Mouse (Mus musculus): ENCODE data around the gene Habp2. TPM values are rescaled to one million over a fixed set of nuclear protein-coding genes. Genes with fewer than 3 reads are reported as not detected.
"Not testable (repeated sequence)": the region's sequence is repeated elsewhere in the genome, so short reads cannot be mapped to it uniquely, and the experiment has no call there.

The Habp2 gene
- total RNA-seq, 2 experiments from 2014 or later: not detected

DNA sequence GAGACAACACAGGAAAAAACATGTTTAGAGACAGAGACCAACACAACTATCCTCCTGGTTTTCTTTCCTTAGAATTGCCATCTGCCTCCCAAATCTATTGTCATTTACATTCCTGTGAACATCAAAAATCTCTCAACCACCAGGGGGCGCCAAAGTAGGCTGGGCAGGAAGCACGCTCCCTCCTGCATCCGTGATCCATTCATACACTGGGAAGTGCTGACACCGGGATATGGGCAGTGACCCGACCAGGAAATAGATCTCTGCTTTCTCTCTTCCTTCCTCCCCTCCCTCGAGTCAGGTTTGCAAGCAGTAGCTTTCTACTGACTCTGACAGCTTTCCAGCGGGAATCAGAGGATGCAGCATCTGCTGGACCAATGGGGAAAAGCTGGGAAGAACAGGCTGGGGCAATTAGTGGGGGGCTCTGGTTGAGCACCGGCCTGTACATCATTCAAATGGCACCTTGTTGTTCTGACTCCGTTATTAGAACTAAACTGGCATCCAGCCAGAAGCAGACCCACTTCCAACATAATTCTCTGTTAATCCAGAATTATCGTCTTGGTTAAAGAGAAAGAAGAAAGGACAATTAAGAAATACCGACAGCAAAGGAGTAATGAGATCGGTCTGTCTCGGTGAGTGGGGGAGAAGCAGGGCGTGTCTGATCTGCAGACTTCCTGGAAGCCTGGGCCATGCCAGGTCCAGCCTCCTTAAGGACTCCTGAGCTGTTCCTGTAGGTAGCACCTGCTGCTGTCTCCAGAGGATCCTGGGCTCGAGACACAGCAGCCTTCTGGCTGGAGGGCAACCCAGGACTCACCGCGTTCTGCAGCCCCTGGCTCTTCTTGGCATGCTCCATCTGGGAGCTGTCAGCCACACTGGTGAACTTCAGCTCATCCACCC, 69.8 kb downstream of the Habp2 start:
- intact Hi-C loops (cut with DNase I): no loop called here
- peak in 1 of 2 experiments; percentile 70 for DNase-seq

DNA sequence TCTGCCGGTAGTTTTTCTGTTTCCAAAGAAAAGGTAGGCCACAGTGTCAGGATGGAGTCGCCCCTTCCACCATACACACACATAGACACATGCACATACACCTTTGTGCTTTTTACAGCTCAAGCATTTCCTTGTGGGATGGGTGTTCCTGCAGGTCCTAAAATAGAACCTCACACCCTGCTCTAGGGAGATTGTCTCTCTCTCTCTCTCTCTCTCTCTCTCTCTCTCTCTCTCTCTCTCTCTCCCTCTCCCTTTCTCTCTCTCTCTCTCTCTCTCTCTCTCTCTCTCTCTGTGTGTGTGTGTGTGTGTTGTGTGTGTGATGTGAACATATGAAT, 70.4 kb downstream of the Habp2 start:
- DNase-seq; intact Hi-C loops (cut with DNase I): not testable (repeated sequence)

DNA sequence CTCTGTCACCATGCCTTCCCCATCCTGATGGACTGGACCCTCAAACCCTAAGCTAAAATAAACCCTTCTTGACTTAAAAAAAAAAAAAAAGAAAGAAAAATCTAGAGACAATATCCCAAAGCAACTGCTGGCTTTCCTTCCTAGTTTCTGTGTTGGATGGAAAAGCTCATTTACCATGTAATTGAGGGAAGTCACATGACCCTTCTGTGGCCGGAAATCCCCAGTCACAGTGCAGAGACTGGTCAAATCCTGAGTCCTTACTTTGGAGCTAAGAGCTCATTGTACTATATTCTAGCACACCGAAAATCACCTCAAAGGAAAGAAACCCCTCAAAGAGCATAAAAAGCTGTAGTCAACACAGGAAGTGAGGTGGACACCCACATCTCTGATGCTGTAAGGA, 72.0 kb downstream of the Habp2 start:
- no peak for DNase-seq

GRCm38 (mm10) chr19:56363721-56364460, 77.0 kb downstream of the Habp2 start:
- intact Hi-C loops (cut with DNase I): no loop called here
- no peak for DNase-seq

More for the DNA sequence above, 72.0 kb downstream of the Habp2 start:
- intact Hi-C loops (cut with DNase I): no loop called here

DNA sequence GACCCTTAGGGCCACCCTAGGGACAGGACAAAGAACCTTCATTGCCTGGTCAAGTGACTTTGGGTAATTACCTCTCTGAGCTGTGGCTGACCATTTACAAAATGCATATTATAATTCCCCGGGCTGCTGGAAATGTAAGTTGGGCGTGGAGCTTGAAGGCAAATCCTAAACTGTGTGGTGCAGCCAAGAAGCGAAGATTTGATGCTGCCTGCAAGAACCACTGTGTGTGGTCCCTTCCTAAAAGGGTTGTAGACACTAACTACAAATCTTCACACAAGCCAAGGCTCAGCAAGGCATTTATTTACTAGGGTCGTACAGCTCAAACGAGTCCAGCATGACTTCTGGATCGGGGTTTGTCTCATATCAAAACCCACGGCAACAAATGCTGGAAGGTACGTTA, 77.6 kb downstream of the Habp2 start:
- intact Hi-C loops (cut with DNase I): no loop called here
- no peak for DNase-seq

DNA sequence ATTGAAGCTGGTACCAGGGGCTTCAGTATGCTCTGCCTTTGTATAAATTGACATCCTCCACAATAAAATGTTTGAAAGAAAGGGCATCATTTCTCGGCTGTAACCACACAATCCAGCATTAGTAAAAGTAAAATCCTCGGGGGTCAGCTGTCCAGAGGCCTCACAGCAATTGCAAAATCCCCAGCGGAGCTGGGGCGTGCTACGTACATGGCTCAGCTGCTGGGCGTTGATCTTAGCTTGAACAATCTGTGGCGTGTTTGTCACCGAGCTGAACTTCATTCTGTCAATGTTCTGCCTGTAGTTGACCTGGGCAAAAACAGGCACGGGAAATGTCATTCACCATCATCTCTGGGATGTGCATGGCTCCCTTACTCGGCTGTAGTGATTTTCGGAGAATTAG, 79.2 kb downstream of the Habp2 start:
- intact Hi-C loops (cut with DNase I): no loop called here
- DNase-seq: no peak

DNA sequence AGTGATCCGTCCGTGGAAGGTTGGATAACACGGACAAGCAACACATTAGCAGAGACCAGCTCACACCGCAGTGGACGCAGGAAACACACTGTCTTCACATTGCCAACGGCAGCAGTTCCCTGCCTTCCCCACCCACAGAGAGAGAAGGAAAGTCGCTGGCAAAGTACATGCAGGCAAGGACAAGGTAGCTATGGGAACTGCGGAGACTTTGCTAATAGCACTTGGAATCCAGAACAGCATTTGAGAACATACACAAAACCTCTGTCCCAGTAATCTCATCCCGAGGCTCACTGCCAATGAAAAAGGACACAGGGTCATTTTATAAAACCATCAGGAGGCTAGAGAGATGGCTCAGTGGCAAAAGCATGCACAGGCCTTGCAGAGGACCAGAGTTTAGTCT, 79.7 kb downstream of the Habp2 start:
- intact Hi-C loops (cut with DNase I): no loop called here
- DNase-seq: no peak

GRCm38 (mm10) chr19:56367778-56368177, 80.8 kb downstream of the Habp2 start:
- intact Hi-C loops (cut with DNase I): no loop called here
- DNase-seq: no peak

DNA sequence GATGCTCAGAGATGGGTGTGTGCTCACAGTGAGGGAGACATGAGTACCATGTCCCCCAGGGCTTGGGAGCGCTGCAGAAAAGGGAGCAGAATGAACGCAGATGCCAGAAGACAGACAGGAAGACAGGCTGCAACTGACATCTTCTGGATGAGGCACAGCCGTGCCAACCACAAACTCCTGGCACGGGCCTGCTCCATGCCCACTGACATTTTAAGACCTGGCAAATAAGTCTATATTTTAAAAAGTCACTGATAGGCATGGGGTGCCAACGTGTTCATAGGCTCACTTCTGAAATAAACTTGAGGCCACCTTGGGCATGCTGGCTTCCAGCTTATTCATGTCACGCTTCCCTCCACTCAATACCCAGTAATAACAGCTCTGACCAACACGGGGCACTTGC, 82.0 kb downstream of the Habp2 start:
- intact Hi-C loops (cut with DNase I): no loop called here
- DNase-seq: no peak

Other genes starting within 250 kb of the Habp2 start
- 100 to 1,000 TPM; 598 to 893 TPM for gene Nrap, start 102.9 kb downstream of the Habp2 start, total RNA-seq (2021)
- 1 to 10 TPM; 5.1 to 5.3 TPM for gene Casp7, start 110.0 kb downstream of the Habp2 start, total RNA-seq (2021)
- under 1 TPM in 1 of 2 experiments, not detected in 1; 0.18 TPM for gene Plekhs1, start 174.5 kb downstream of the Habp2 start, total RNA-seq (2021)

Measured in gastrocnemius, postnatal 36 days (tissue).